Mouse (Mus musculus) cortical plate, adult 2 months (tissue): ENCODE measurements around the gene H2-Q7. TPM values are rescaled to one million over a fixed set of nuclear protein-coding genes. Genes with fewer than 3 reads are reported as not detected.
"Not testable (repeated sequence)": the region's sequence is repeated elsewhere in the genome, so short reads cannot be mapped to it uniquely, and the experiment has no call there.

ENCODE experiments used
- H3K27ac ChIP-seq: fragments of 200-500 bp; 2 replicates; pipeline ENCODE4 v1.5.1; 2012; ENCODE audit warnings: low read length, control low read depth, inconsistent platforms; ENCODE audit not compliant: insufficient read depth
- H3K4me1 ChIP-seq: fragments of 200-500 bp; 2 replicates; pipeline ENCODE4 v1.6.1; 2011; ENCODE audit warnings: low read length; ENCODE audit not compliant: control insufficient read depth, insufficient read depth
- H3K4me3 ChIP-seq: fragments of 200-500 bp; 2 replicates; pipeline ENCODE4 v1.5.1; 2011; ENCODE audit warnings: mild to moderate bottlenecking, low read length, control low read depth; ENCODE audit not compliant: insufficient read depth
- CTCF ChIP-seq: fragments of 200-500 bp; IDR thresholded peaks from 2 replicates; pipeline ENCODE4 v1.5.1; 2011; ENCODE audit warnings: mild to moderate bottlenecking, control low read depth, low read length; ENCODE audit not compliant: insufficient read depth; ENCODE audit errors: extremely low read depth
- polyA plus RNA-seq: library from polyadenylated mRNA; depleted of rRNA; stranded (reverse); fragments of >200 nt; gene quantifications from 2 replicates; pipeline ENCODE4 v1.2.3, GENCODE M21; 2012

H2-Q7 gene
- polyA plus RNA-seq, 1 experiment = 1.9 TPM

- H3K4me1 ChIP-seq, H3K27ac ChIP-seq, H3K4me3 ChIP-seq: not testable (repeated sequence)
Measured at GRCm38 (mm10) chr17:35424624-35425416, 14.1 kb upstream of the H2-Q7 start, which contains the start of gene H2-Q6. Gene H2-Q6 (plus strand): TSS chr17:35424850.

- H3K4me3 ChIP-seq, H3K4me1 ChIP-seq, H3K27ac ChIP-seq: not testable (repeated sequence)
Measured at GRCm38 (mm10) chr17:35425474-35425873, 13.5 kb upstream of the H2-Q7 start.

- H3K27ac ChIP-seq, H3K4me1 ChIP-seq, H3K4me3 ChIP-seq: not testable (repeated sequence)
Measured at GRCm38 (mm10) chr17:35428883-35429282, 10.1 kb upstream of the H2-Q7 start.

- H3K4me1 ChIP-seq, H3K4me3 ChIP-seq, H3K27ac ChIP-seq: not testable (repeated sequence)
Measured at GRCm38 (mm10) chr17:35430671-35431070, 8.3 kb upstream of the H2-Q7 start.

- not testable (repeated sequence) for H3K4me3 ChIP-seq, H3K27ac ChIP-seq, H3K4me1 ChIP-seq
Measured at GRCm38 (mm10) chr17:35432167-35432566, 6.8 kb upstream of the H2-Q7 start.

- TF ChIP-seq CTCF = peak; percentile 38; the same call in 1 of the 2 replicates
- H3K4me1 ChIP-seq, H3K4me3 ChIP-seq, H3K27ac ChIP-seq: not testable (repeated sequence)
Measured at GRCm38 (mm10) chr17:35434836-35435235, 4.1 kb upstream of the H2-Q7 start.

- H3K4me3 ChIP-seq, H3K27ac ChIP-seq, H3K4me1 ChIP-seq: not testable (repeated sequence)
Measured at GRCm38 (mm10) chr17:35435577-35435976, 3.4 kb upstream of the H2-Q7 start.

- not testable (repeated sequence) for H3K27ac ChIP-seq, H3K4me1 ChIP-seq, H3K4me3 ChIP-seq
Measured at GRCm38 (mm10) chr17:35437386-35437936, 1.5 kb upstream of the H2-Q7 start.

GRCm38 (mm10) chr17:35438395-35438794, 560 bp upstream of the H2-Q7 start:
- not testable (repeated sequence) for H3K27ac ChIP-seq, H3K4me1 ChIP-seq, H3K4me3 ChIP-seq

GRCm38 (mm10) chr17:35439295-35439747, 366 bp downstream of the H2-Q7 start:
- H3K4me3 ChIP-seq = peak overlapping the region; percentile 17; the same call in 1 of the 2 replicates
- not testable (repeated sequence) for H3K27ac ChIP-seq, H3K4me1 ChIP-seq

- not testable (repeated sequence) for H3K27ac ChIP-seq, H3K4me1 ChIP-seq, H3K4me3 ChIP-seq
Measured at GRCm38 (mm10) chr17:35439925-35440645, 1.1 kb downstream of the H2-Q7 start.

GRCm38 (mm10) chr17:35442376-35442775, 3.4 kb downstream of the H2-Q7 start:
- not testable (repeated sequence) for H3K4me1 ChIP-seq, H3K27ac ChIP-seq, H3K4me3 ChIP-seq

GRCm38 (mm10) chr17:35444510-35444909, 5.6 kb downstream of the H2-Q7 start:
- not testable (repeated sequence) for H3K27ac ChIP-seq, H3K4me3 ChIP-seq, H3K4me1 ChIP-seq

- H3K27ac ChIP-seq, H3K4me1 ChIP-seq, H3K4me3 ChIP-seq: not testable (repeated sequence)
Measured at GRCm38 (mm10) chr17:35458247-35458646, 19.3 kb downstream of the H2-Q7 start.

GRCm38 (mm10) chr17:35460513-35461341, 21.8 kb downstream of the H2-Q7 start:
- not testable (repeated sequence) for H3K4me3 ChIP-seq, H3K27ac ChIP-seq, H3K4me1 ChIP-seq
